Mouse (Mus musculus): ENCODE measurements around the gene Dusp5. TPM values are rescaled to one million over a fixed set of nuclear protein-coding genes. Genes with fewer than 3 reads are reported as not detected.

The Dusp5 gene
- 3.0 and 4.6 TPM in 2 replicates for polyA plus RNA-seq (2014; fragmentation: Nextera tagmentation; extraction: Ambion mirVana)

- H3K36me3 ChIP-seq (replicated peaks; ENCODE audit: control insufficient read depth, insufficient read depth): no peaks in the 10 kb centered on the region
- H3K9ac ChIP-seq: peak within 1 kb of the TSS; percentile 55
- H3K4me2 ChIP-seq (replicated peaks): peak within 1 kb of the TSS; percentile 84
- DNase-seq (ENCODE audit: low spot score) (peak; percentile 94), ATAC-seq (ENCODE audit: low FRiP score) (peak; percentile 95)
- H3K9me3 ChIP-seq (ENCODE audit: control insufficient read depth, low read length): no peaks in the 10 kb centered on the region
- H3K4me3 ChIP-seq (replicated peaks; ENCODE audit: low read length): peak within 1 kb of the TSS; percentile 51
- WGBS: under 1% methylated on average over 76 of the region's 84 CpGs
- peaks cover 26% of the 10 kb centered on the region for H3K27me3 ChIP-seq (ENCODE audit: control insufficient read depth, insufficient read depth, low read length)
- H3K4me1 ChIP-seq (replicated peaks; ENCODE audit: control insufficient read depth, insufficient read depth, low read length): 0 out of 2 replicates have a peak, but pooled peaks cover 8% of the 10 kb centered on the region
- no peak within 1 kb of the TSS for H3K27ac ChIP-seq
Observed at GRCm38 (mm10) chr19:53528752-53529454, at the start of gene Dusp5. Gene Dusp5, plus strand, starts transcription at chr19:53529109.

- Histone ChIP-seq H3K36me3 (replicated peaks; ENCODE audit: control insufficient read depth, insufficient read depth) (no peaks in the 10 kb centered on the region), H3K27me3 (ENCODE audit: control insufficient read depth, insufficient read depth, low read length) (no peaks in the 10 kb centered on the region), H3K27ac (no peak overlapping the region), H3K4me1 (replicated peaks; ENCODE audit: control insufficient read depth, insufficient read depth, low read length) (no peaks in the 10 kb centered on the region), H3K4me2 (replicated peaks) (no peak overlapping the region), H3K9ac (no peak overlapping the region), H3K4me3 (replicated peaks; ENCODE audit: low read length) (no peak overlapping the region), H3K9me3 (ENCODE audit: control insufficient read depth, low read length) (no peaks in the 10 kb centered on the region)
- ATAC-seq (ENCODE audit: low FRiP score) (no peak), DNase-seq (ENCODE audit: low spot score) (no peak)
- 82% methylated on average over 8 of the region's 8 CpGs for WGBS
Observed at GRCm38 (mm10) chr19:53479590-53479989, 49.3 kb upstream of the Dusp5 start.

GRCm38 (mm10) chr19:53482093-53482492 is 46.8 kb upstream of the Dusp5 start:
- H3K36me3 ChIP-seq (replicated peaks; ENCODE audit: control insufficient read depth, insufficient read depth): no peaks in the 10 kb centered on the region
- 50% methylated on average over 6 of the region's 6 CpGs for WGBS
- no peak overlapping the region for H3K27ac ChIP-seq
- no peaks in the 10 kb centered on the region for H3K9me3 ChIP-seq (ENCODE audit: control insufficient read depth, low read length)
- no peak for DNase-seq (ENCODE audit: low spot score)
- ATAC-seq (ENCODE audit: low FRiP score): no peak
- no peak overlapping the region for H3K4me3 ChIP-seq (replicated peaks; ENCODE audit: low read length)
- no peak overlapping the region for H3K9ac ChIP-seq
- H3K4me1 ChIP-seq (replicated peaks; ENCODE audit: control insufficient read depth, insufficient read depth, low read length): no peaks in the 10 kb centered on the region
- no peaks in the 10 kb centered on the region for H3K27me3 ChIP-seq (ENCODE audit: control insufficient read depth, insufficient read depth, low read length)
- no peak overlapping the region for H3K4me2 ChIP-seq (replicated peaks)

GRCm38 (mm10) chr19:53482527-53482926 is 46.4 kb upstream of the Dusp5 start:
- WGBS: 82% methylated on average over 5 of the region's 5 CpGs
- H3K4me1 ChIP-seq (replicated peaks; ENCODE audit: control insufficient read depth, insufficient read depth, low read length): no peaks in the 10 kb centered on the region
- no peak overlapping the region for H3K9ac ChIP-seq
- H3K27ac ChIP-seq: no peak overlapping the region
- H3K9me3 ChIP-seq (ENCODE audit: control insufficient read depth, low read length): no peaks in the 10 kb centered on the region
- H3K4me3 ChIP-seq (replicated peaks; ENCODE audit: low read length): no peak overlapping the region
- no peaks in the 10 kb centered on the region for H3K27me3 ChIP-seq (ENCODE audit: control insufficient read depth, insufficient read depth, low read length)
- DNase-seq (ENCODE audit: low spot score) (no peak), ATAC-seq (ENCODE audit: low FRiP score) (no peak)
- no peak overlapping the region for H3K4me2 ChIP-seq (replicated peaks)
- H3K36me3 ChIP-seq (replicated peaks; ENCODE audit: control insufficient read depth, insufficient read depth): no peaks in the 10 kb centered on the region

DNA sequence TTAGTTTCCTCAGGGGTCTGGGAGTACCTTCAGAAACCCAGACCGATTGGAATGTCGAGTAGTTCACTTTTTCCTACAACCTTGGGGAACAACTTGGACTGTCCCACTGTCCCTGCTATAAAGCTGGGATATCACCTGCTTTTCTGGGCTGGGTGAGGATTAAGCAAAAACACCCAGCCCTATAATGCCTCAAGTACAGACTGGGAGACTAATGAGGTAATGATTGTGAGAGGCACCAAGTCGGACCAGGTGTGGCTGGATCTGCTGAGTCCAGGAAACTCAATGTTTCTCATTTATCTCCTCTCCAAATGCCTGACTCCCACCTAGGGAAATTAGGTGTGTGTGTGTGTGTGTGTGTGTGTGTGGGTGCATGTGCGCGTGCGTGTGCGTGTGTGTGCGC is 44.9 kb upstream of the Dusp5 start:
- Histone ChIP-seq H3K4me1 (replicated peaks; ENCODE audit: control insufficient read depth, insufficient read depth, low read length) (no peaks in the 10 kb centered on the region), H3K27ac (no peak overlapping the region), H3K4me2 (replicated peaks) (no peak overlapping the region), H3K9me3 (ENCODE audit: control insufficient read depth, low read length) (no peaks in the 10 kb centered on the region), H3K36me3 (replicated peaks; ENCODE audit: control insufficient read depth, insufficient read depth) (no peaks in the 10 kb centered on the region), H3K9ac (no peak overlapping the region), H3K27me3 (ENCODE audit: control insufficient read depth, insufficient read depth, low read length) (no peaks in the 10 kb centered on the region), H3K4me3 (replicated peaks; ENCODE audit: low read length) (no peak overlapping the region)
- 95% methylated on average over 8 of the region's 8 CpGs for WGBS
- DNase-seq (ENCODE audit: low spot score) (no peak), ATAC-seq (ENCODE audit: low FRiP score) (no peak)

- DNase-seq (ENCODE audit: low spot score) (no peak), ATAC-seq (ENCODE audit: low FRiP score) (no peak)
- no peaks in the 10 kb centered on the region for H3K4me1 ChIP-seq (replicated peaks; ENCODE audit: control insufficient read depth, insufficient read depth, low read length)
- H3K27ac ChIP-seq: no peak overlapping the region
- H3K27me3 ChIP-seq (ENCODE audit: control insufficient read depth, insufficient read depth, low read length): no peaks in the 10 kb centered on the region
- no peaks in the 10 kb centered on the region for H3K9me3 ChIP-seq (ENCODE audit: control insufficient read depth, low read length)
- H3K4me2 ChIP-seq (replicated peaks): no peak overlapping the region
- WGBS: 88% methylated on average over 3 of the region's 3 CpGs
- no peak overlapping the region for H3K9ac ChIP-seq
- no peaks in the 10 kb centered on the region for H3K36me3 ChIP-seq (replicated peaks; ENCODE audit: control insufficient read depth, insufficient read depth)
- H3K4me3 ChIP-seq (replicated peaks; ENCODE audit: low read length): no peak overlapping the region
Observed at GRCm38 (mm10) chr19:53484918-53485317, 44.0 kb upstream of the Dusp5 start.

- H3K27ac ChIP-seq: no peak overlapping the region
- no peak for ATAC-seq (ENCODE audit: low FRiP score)
Observed at GRCm38 (mm10) chr19:53489187-53489586, 39.7 kb upstream of the Dusp5 start.

DNA sequence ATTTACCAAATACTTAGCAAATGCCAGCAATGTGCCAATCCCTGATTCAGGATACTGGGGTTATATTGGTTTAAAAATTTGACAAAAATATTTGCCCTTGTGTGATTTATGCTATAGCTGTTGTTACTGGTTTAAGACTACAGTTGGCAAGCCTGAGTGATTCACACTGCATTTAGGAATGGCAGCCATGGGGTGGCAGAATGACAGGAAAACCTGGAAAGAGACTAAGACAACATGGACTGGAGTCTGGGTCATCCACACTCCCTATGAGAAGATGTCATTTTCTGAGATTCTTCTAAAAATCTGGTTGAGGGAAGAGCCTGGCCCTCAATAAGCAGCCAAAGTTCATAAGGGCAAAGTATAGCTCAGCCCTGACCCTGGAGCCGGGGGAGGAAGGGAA is 39.0 kb upstream of the Dusp5 start:
- Histone ChIP-seq H3K4me1 (replicated peaks; ENCODE audit: control insufficient read depth, insufficient read depth, low read length) (no peaks in the 10 kb centered on the region), H3K4me3 (replicated peaks; ENCODE audit: low read length) (no peak overlapping the region), H3K9ac (no peak overlapping the region), H3K9me3 (ENCODE audit: control insufficient read depth, low read length) (no peaks in the 10 kb centered on the region), H3K36me3 (replicated peaks; ENCODE audit: control insufficient read depth, insufficient read depth) (no peaks in the 10 kb centered on the region), H3K4me2 (replicated peaks) (no peak overlapping the region), H3K27ac (no peak overlapping the region), H3K27me3 (ENCODE audit: control insufficient read depth, insufficient read depth, low read length) (no peaks in the 10 kb centered on the region)
- 91% methylated on average over 1 of the region's 1 CpGs for WGBS
- ATAC-seq (ENCODE audit: low FRiP score): no peak
- no peak for DNase-seq (ENCODE audit: low spot score)

More at GRCm38 (mm10) chr19:53489187-53489586, 39.7 kb upstream of the Dusp5 start:
- H3K27me3 ChIP-seq (ENCODE audit: control insufficient read depth, insufficient read depth, low read length): no peaks in the 10 kb centered on the region
- DNase-seq (ENCODE audit: low spot score): no peak
- no peaks in the 10 kb centered on the region for H3K9me3 ChIP-seq (ENCODE audit: control insufficient read depth, low read length)
- H3K36me3 ChIP-seq (replicated peaks; ENCODE audit: control insufficient read depth, insufficient read depth): no peaks in the 10 kb centered on the region
- H3K9ac ChIP-seq: no peak overlapping the region
- WGBS: 84% methylated on average over 12 of the region's 12 CpGs
- H3K4me1 ChIP-seq (replicated peaks; ENCODE audit: control insufficient read depth, insufficient read depth, low read length): no peaks in the 10 kb centered on the region
- H3K4me3 ChIP-seq (replicated peaks; ENCODE audit: low read length): no peak overlapping the region
- no peak overlapping the region for H3K4me2 ChIP-seq (replicated peaks)

GRCm38 (mm10) chr19:53490898-53491297 is 38.0 kb upstream of the Dusp5 start:
- Histone ChIP-seq H3K9me3 (ENCODE audit: control insufficient read depth, low read length) (no peaks in the 10 kb centered on the region), H3K4me2 (replicated peaks) (no peak overlapping the region), H3K36me3 (replicated peaks; ENCODE audit: control insufficient read depth, insufficient read depth) (no peaks in the 10 kb centered on the region), H3K4me3 (replicated peaks; ENCODE audit: low read length) (no peak overlapping the region), H3K4me1 (replicated peaks; ENCODE audit: control insufficient read depth, insufficient read depth, low read length) (no peaks in the 10 kb centered on the region), H3K27me3 (ENCODE audit: control insufficient read depth, insufficient read depth, low read length) (no peaks in the 10 kb centered on the region), H3K9ac (no peak overlapping the region), H3K27ac (no peak overlapping the region)
- no peak for DNase-seq (ENCODE audit: low spot score)
- no peak for ATAC-seq (ENCODE audit: low FRiP score)
- WGBS: 78% methylated on average over 8 of the region's 8 CpGs

DNA sequence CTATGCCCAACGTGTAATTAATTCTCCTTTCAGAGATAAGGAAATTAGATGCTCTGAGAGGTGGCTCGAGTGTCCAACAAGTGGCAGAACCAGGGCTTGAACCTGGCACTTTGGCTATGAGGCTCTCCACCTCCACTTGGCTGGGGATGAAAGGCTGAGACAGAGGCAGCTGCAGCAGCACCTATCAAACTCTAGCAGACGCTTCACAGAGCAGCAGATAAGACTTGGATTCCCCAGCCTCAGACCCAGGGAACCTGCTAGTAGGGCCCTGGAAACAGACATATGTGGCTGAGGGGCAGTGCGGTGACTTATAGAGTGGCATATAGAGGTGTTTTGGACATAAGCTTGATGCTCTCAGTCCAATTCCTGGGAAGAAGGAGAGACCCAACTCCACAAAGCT is 36.4 kb upstream of the Dusp5 start:
- WGBS: 90% methylated on average over 4 of the region's 4 CpGs
- no peak for DNase-seq (ENCODE audit: low spot score)
- H3K9me3 ChIP-seq (ENCODE audit: control insufficient read depth, low read length): no peaks in the 10 kb centered on the region
- H3K4me3 ChIP-seq (replicated peaks; ENCODE audit: low read length): no peak overlapping the region
- H3K27me3 ChIP-seq (ENCODE audit: control insufficient read depth, insufficient read depth, low read length): no peaks in the 10 kb centered on the region
- no peak overlapping the region for H3K9ac ChIP-seq
- no peak overlapping the region for H3K27ac ChIP-seq
- no peaks in the 10 kb centered on the region for H3K4me1 ChIP-seq (replicated peaks; ENCODE audit: control insufficient read depth, insufficient read depth, low read length)
- H3K4me2 ChIP-seq (replicated peaks): no peak overlapping the region
- no peak for ATAC-seq (ENCODE audit: low FRiP score)
- H3K36me3 ChIP-seq (replicated peaks; ENCODE audit: control insufficient read depth, insufficient read depth): no peaks in the 10 kb centered on the region
